Mouse (Mus musculus): ENCODE measurements around the gene Gm10972. TPM values are rescaled to one million over a fixed set of nuclear protein-coding genes. Genes with fewer than 3 reads are reported as not detected.
"Not testable (repeated sequence)": the region's sequence is repeated elsewhere in the genome, so short reads cannot be mapped to it uniquely, and the experiment has no call there.

Gene Gm10972
- total and polyA plus RNA-seq, 3 experiments, result not detected

- H3K4me3 ChIP-seq, result no peak overlapping the region
- no peak overlapping the region for H3K27ac ChIP-seq
- no peak for TF ChIP-seq EP300 (IDR thresholded peaks at IDR 0.05; ENCODE audit: insufficient read depth, low read depth, low read length)
- no peak for TF ChIP-seq CTCF (IDR thresholded peaks at IDR 0.05)
- TF ChIP-seq POLR2A (IDR thresholded peaks at IDR 0.05; ENCODE audit: insufficient read depth, low read depth, low read length), result no peak
- no peaks in the 10 kb centered on the region for H3K79me2 ChIP-seq (replicated peaks; ENCODE audit: control insufficient read depth, insufficient read depth, low read length)
- peaks cover 2% of the 10 kb centered on the region; the same call in 1 of the 2 replicates for H3K4me1 ChIP-seq (ENCODE audit: control insufficient read depth, insufficient read depth, low read length)
- intact Hi-C loops (cut with DNase I), result no loop called here
- H3K9ac ChIP-seq (ENCODE audit: low read depth, low read length), result no peak overlapping the region
- no peak for DNase-seq
- H3K36me3 ChIP-seq (ENCODE audit: control insufficient read depth, insufficient read depth, low read length), result no peaks in the 10 kb centered on the region
- 87% methylated on average over 10 of the region's 10 CpGs for WGBS
- no peaks in the 10 kb centered on the region for H3K27me3 ChIP-seq (ENCODE audit: control insufficient read depth, insufficient read depth, low read length)
These were observed 20.4 kb upstream of the Gm10972 start for GRCm38 (mm10) chr3:94622550-94622949.

DNA sequence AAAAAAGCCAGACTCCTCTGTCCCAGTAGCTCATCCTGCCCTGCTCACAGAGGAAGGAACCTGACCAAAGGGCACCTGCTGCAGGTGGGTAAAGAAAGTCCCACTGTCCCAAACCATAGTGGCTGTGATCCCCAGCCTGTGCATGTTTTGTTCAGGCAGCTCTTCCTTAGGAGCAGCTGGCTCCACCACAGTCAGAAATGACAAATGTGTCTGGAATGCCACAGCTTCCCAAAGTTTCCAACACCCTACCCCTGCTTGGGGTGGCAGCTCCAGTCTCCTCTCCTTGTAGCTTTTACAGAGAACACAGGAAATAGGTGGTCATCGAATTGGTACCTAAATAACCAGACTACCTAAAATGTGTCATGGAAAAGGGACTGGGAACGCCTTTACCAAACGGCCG, 18.6 kb upstream of the Gm10972 start:
- WGBS, result 76% methylated on average over 4 of the region's 4 CpGs
- no peak for TF ChIP-seq CTCF (IDR thresholded peaks at IDR 0.05)
- TF ChIP-seq POLR2A (IDR thresholded peaks at IDR 0.05; ENCODE audit: insufficient read depth, low read depth, low read length), result no peak
- TF ChIP-seq EP300 (IDR thresholded peaks at IDR 0.05; ENCODE audit: insufficient read depth, low read depth, low read length), result no peak
- DNase-seq, result no peak
- peaks cover 2% of the 10 kb centered on the region; the same call in 1 of the 2 replicates for H3K4me1 ChIP-seq (ENCODE audit: control insufficient read depth, insufficient read depth, low read length)
- intact Hi-C loops (cut with DNase I), result no loop called here
- no peaks in the 10 kb centered on the region for H3K36me3 ChIP-seq (ENCODE audit: control insufficient read depth, insufficient read depth, low read length)
- no peaks in the 10 kb centered on the region for H3K27me3 ChIP-seq (ENCODE audit: control insufficient read depth, insufficient read depth, low read length)
- H3K9ac ChIP-seq (ENCODE audit: low read depth, low read length), result no peak overlapping the region
- H3K27ac ChIP-seq, result no peak overlapping the region
- H3K79me2 ChIP-seq (replicated peaks; ENCODE audit: control insufficient read depth, insufficient read depth, low read length), result no peaks in the 10 kb centered on the region
- H3K4me3 ChIP-seq, result no peak overlapping the region

DNA sequence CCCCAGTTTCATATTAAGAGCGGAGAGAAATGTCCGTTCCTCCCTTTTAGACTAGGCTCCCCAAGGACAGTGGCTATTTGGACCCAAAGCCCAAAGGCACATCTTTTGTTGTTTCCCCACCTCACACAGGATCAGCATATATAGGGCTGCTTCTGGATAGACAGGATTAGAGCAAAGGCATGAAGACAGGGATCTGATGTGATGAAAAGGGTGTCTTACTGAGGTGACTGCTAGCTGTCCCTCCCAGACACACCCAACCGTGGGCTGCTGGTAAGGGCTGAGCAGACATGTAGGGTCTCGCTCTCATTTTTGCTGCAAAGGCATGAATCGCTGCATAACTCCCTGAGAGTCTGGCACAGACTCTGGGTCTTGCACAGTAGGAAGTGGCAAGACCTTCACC, 14.2 kb upstream of the Gm10972 start:
- H3K9ac ChIP-seq (ENCODE audit: low read depth, low read length), result no peak overlapping the region
- no peak for TF ChIP-seq EP300 (IDR thresholded peaks at IDR 0.05; ENCODE audit: insufficient read depth, low read depth, low read length)
- no peak for TF ChIP-seq POLR2A (IDR thresholded peaks at IDR 0.05; ENCODE audit: insufficient read depth, low read depth, low read length)
- no peak for TF ChIP-seq CTCF (IDR thresholded peaks at IDR 0.05)
- DNase-seq, result no peak
- H3K36me3 ChIP-seq (ENCODE audit: control insufficient read depth, insufficient read depth, low read length), result no peaks in the 10 kb centered on the region
- H3K79me2 ChIP-seq (replicated peaks; ENCODE audit: control insufficient read depth, insufficient read depth, low read length), result no peaks in the 10 kb centered on the region
- no peak overlapping the region for H3K4me3 ChIP-seq
- no peak overlapping the region for H3K27ac ChIP-seq
- H3K4me1 ChIP-seq (ENCODE audit: control insufficient read depth, insufficient read depth, low read length), result no peaks in the 10 kb centered on the region
- 84% methylated on average over 5 of the region's 5 CpGs for whole genome bisulfite sequencing
- no peaks in the 10 kb centered on the region for H3K27me3 ChIP-seq (ENCODE audit: control insufficient read depth, insufficient read depth, low read length)
- intact Hi-C loops (cut with DNase I), result no loop called here

- intact Hi-C loops (cut with DNase I), result no loop called here
- no peak overlapping the region for H3K9ac ChIP-seq (ENCODE audit: low read depth, low read length)
- no peak overlapping the region for H3K27ac ChIP-seq
- DNase-seq, result no peak
- H3K27me3 ChIP-seq (ENCODE audit: control insufficient read depth, insufficient read depth, low read length), result no peaks in the 10 kb centered on the region
- no peaks in the 10 kb centered on the region for H3K4me1 ChIP-seq (ENCODE audit: control insufficient read depth, insufficient read depth, low read length)
- TF ChIP-seq EP300 (IDR thresholded peaks at IDR 0.05; ENCODE audit: insufficient read depth, low read depth, low read length), result no peak
- TF ChIP-seq POLR2A (IDR thresholded peaks at IDR 0.05; ENCODE audit: insufficient read depth, low read depth, low read length), result no peak
- H3K36me3 ChIP-seq (ENCODE audit: control insufficient read depth, insufficient read depth, low read length), result no peaks in the 10 kb centered on the region
- H3K4me3 ChIP-seq, result no peak overlapping the region
- H3K79me2 ChIP-seq (replicated peaks; ENCODE audit: control insufficient read depth, insufficient read depth, low read length), result no peaks in the 10 kb centered on the region
- WGBS, result 73% methylated on average over 3 of the region's 3 CpGs
These were observed 13.0 kb upstream of the Gm10972 start for GRCm38 (mm10) chr3:94629876-94630275.

- DNase-seq, result no peak
- no peak for TF ChIP-seq CTCF (IDR thresholded peaks at IDR 0.05)
- no peak for TF ChIP-seq EP300 (IDR thresholded peaks at IDR 0.05; ENCODE audit: insufficient read depth, low read depth, low read length)
- TF ChIP-seq POLR2A (IDR thresholded peaks at IDR 0.05; ENCODE audit: insufficient read depth, low read depth, low read length), result no peak
- Histone ChIP-seq H3K27ac (no peak overlapping the region), H3K9ac (ENCODE audit: low read depth, low read length) (no peak overlapping the region), H3K27me3 (ENCODE audit: control insufficient read depth, insufficient read depth, low read length) (no peaks in the 10 kb centered on the region), H3K36me3 (ENCODE audit: control insufficient read depth, insufficient read depth, low read length) (no peaks in the 10 kb centered on the region), H3K79me2 (replicated peaks; ENCODE audit: control insufficient read depth, insufficient read depth, low read length) (no peaks in the 10 kb centered on the region), H3K4me1 (ENCODE audit: control insufficient read depth, insufficient read depth, low read length) (no peaks in the 10 kb centered on the region), H3K4me3 (no peak overlapping the region)
- intact Hi-C loops (cut with DNase I), result no loop called here
- WGBS, result 47% methylated on average over 6 of the region's 6 CpGs
These were observed 6.1 kb downstream of the Gm10972 start for GRCm38 (mm10) chr3:94648755-94649590.

- DNase-seq, result peak in 1 of 2 experiments; percentile 24
- Histone ChIP-seq H3K27ac (no peak overlapping the region), H3K9ac (ENCODE audit: low read depth, low read length) (no peak overlapping the region), H3K4me3 (no peak overlapping the region), H3K27me3 (ENCODE audit: control insufficient read depth, insufficient read depth, low read length) (no peaks in the 10 kb centered on the region), H3K36me3 (ENCODE audit: control insufficient read depth, insufficient read depth, low read length) (no peaks in the 10 kb centered on the region), H3K4me1 (ENCODE audit: control insufficient read depth, insufficient read depth, low read length) (no peaks in the 10 kb centered on the region), H3K79me2 (replicated peaks; ENCODE audit: control insufficient read depth, insufficient read depth, low read length) (no peaks in the 10 kb centered on the region)
- WGBS, result 83% methylated on average over 7 of the region's 7 CpGs
- TF ChIP-seq POLR2A (IDR thresholded peaks at IDR 0.05; ENCODE audit: insufficient read depth, low read depth, low read length), result no peak
- TF ChIP-seq EP300 (IDR thresholded peaks at IDR 0.05; ENCODE audit: insufficient read depth, low read depth, low read length), result no peak
- TF ChIP-seq CTCF (IDR thresholded peaks at IDR 0.05), result no peak
- intact Hi-C loops (cut with DNase I), result no loop called here
These were observed 7.5 kb downstream of the Gm10972 start for GRCm38 (mm10) chr3:94650409-94650808.

GRCm38 (mm10) chr3:94653967-94654366, 11.1 kb downstream of the Gm10972 start:
- H3K9ac ChIP-seq (ENCODE audit: low read depth, low read length); H3K4me1 ChIP-seq (ENCODE audit: control insufficient read depth, insufficient read depth, low read length); H3K36me3 ChIP-seq (ENCODE audit: control insufficient read depth, insufficient read depth, low read length); intact Hi-C loops (cut with DNase I); H3K27me3 ChIP-seq (ENCODE audit: control insufficient read depth, insufficient read depth, low read length); DNase-seq; H3K27ac ChIP-seq; H3K79me2 ChIP-seq (replicated peaks; ENCODE audit: control insufficient read depth, insufficient read depth, low read length); H3K4me3 ChIP-seq: not testable (repeated sequence)
- WGBS, result 65% methylated on average over 1 of the region's 1 CpGs

DNA sequence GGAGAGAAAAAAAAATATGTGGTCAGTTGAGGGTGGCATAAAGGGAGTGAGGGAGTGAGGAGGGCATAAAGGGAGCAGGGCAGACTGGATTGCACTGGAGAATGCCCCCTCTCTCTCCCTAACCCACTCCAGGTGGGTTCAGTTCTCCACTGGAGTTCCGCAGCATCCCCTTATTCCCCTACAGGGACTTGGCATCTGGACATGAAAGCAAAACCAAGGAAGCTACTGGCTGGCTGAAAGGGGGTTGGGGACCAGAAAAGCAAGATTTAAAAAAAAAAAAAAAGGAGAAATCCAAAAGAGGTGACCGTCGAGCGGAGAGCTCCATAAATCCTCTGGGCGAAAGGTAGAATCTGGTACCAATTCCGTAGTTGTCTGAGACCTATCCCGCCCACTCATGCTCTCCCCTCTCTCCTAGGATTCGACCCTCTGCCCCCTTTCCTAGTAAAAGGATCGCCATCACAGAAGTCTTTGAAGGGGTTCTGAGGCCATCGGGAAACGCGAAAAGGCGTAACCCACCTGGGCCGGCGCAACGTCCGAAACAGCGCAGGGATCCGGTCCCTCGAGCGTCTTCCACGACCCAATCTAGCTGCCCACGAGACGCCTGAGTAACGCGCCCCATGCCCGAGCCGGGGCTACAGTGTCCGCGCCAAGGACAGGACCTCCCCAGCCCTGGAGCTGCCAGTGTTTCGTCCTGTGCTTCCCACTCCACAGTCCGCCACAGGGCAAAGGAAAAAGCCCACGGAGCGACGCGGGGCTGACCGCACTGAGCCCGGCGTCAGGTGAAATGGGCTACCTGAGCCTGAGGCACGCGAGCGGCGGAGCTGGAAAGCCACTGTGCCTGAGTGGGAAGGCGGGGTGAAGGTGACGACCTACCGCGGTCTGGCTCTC, 15.2 kb downstream of the Gm10972 start:
- H3K9ac ChIP-seq (ENCODE audit: low read depth, low read length); H3K4me1 ChIP-seq (ENCODE audit: control insufficient read depth, insufficient read depth, low read length); H3K36me3 ChIP-seq (ENCODE audit: control insufficient read depth, insufficient read depth, low read length); H3K4me3 ChIP-seq; DNase-seq; intact Hi-C loops (cut with DNase I); H3K27me3 ChIP-seq (ENCODE audit: control insufficient read depth, insufficient read depth, low read length); H3K27ac ChIP-seq; H3K79me2 ChIP-seq (replicated peaks; ENCODE audit: control insufficient read depth, insufficient read depth, low read length): not testable (repeated sequence)
- 11% methylated on average over 23 of the region's 47 CpGs for WGBS
